Mouse (Mus musculus) limb, embryonic 11.5 days (tissue): ENCODE data around the gene Tmem117. TPM values are rescaled to one million over a fixed set of nuclear protein-coding genes. Genes with fewer than 3 reads are reported as not detected.

ENCODE experiments used
- ATAC-seq: fragments of 200-750 bp; cut with Nextera tagmentation; 2 replicates; pipeline ENCODE4 v1.8.0; 2017; ENCODE audit warnings: low read depth; ENCODE audit not compliant: insufficient number of reproducible peaks, low FRiP score, low TSS enrichment
- DNase-seq: peaks from one replicate; pipeline ENCODE4 v3.0.0-alpha.2; 2015; ENCODE audit warnings: low spot score
- H3K27ac ChIP-seq: fragments of 300-500 bp; sonication (generic); replicated peaks from 2 replicates; pipeline ENCODE4 v1.5.1; 2014; ENCODE audit warnings: low read depth, mild to moderate bottlenecking, low read length
- H3K27me3 ChIP-seq: fragments of 300-500 bp; sonication (generic); 2 replicates; pipeline ENCODE4 v1.6.1; 2014; ENCODE audit warnings: mild to moderate bottlenecking, low read length, mixed read lengths; ENCODE audit not compliant: control insufficient read depth, insufficient read depth
- H3K36me3 ChIP-seq: fragments of 300-500 bp; sonication (generic); 2 replicates; pipeline ENCODE4 v1.6.1; 2014; ENCODE audit warnings: mild to moderate bottlenecking, low read length, moderate library complexity, mixed read lengths; ENCODE audit not compliant: control insufficient read depth, insufficient read depth
- H3K4me1 ChIP-seq: fragments of 300-500 bp; sonication (generic); 2 replicates; pipeline ENCODE4 v1.6.1; 2014; ENCODE audit warnings: low read length, mixed read lengths; ENCODE audit not compliant: control insufficient read depth, insufficient read depth
- H3K4me2 ChIP-seq: fragments of 300-500 bp; sonication (generic); 2 replicates; pipeline ENCODE4 v1.6.1; 2014; ENCODE audit warnings: low read depth, mild to moderate bottlenecking, moderate library complexity; ENCODE audit not compliant: severe bottlenecking
- H3K4me3 ChIP-seq: fragments of 300-500 bp; sonication (generic); 2 replicates; pipeline ENCODE4 v1.5.1; 2014; ENCODE audit warnings: low read depth, low read length
- H3K9ac ChIP-seq: fragments of 300-500 bp; sonication (generic); 2 replicates; pipeline ENCODE4 v1.6.1; 2014; ENCODE audit warnings: mild to moderate bottlenecking, low read length
- H3K9me3 ChIP-seq: fragments of 300-500 bp; sonication (generic); 2 replicates; pipeline ENCODE4 v1.6.1; 2016; ENCODE audit warnings: low read length; ENCODE audit not compliant: control insufficient read depth
- WGBS: fragments of 180-500 bp; shearing (Covaris S2); extraction: QIAGEN DNeasy Blood & Tissue Kit; methylation state at CpG from one replicate; pipeline ENCODE4 v1.1.7; 2014; 5-methylcytosine and 5-hydroxymethylcytosine counted together
- polyA plus RNA-seq: library from polyadenylated mRNA; unstranded; fragments of >200 nt; fragmentation: Nextera tagmentation; extraction: Ambion mirVana; gene quantifications from 2 replicates; pipeline ENCODE4 v1.2.1, GENCODE M21; 2014

Gene Tmem117
- polyA plus RNA-seq, 1 experiment from 2014 or later, result 1.7 TPM

- Histone ChIP-seq H3K9me3 (no peaks in the 10 kb centered on the region), H3K27ac (no peak overlapping the region), H3K4me3 (no peak overlapping the region), H3K4me2 (no peak overlapping the region), H3K9ac (no peak overlapping the region), H3K36me3 (no peaks in the 10 kb centered on the region), H3K27me3 (no peaks in the 10 kb centered on the region), H3K4me1 (0 out of 2 replicates have a peak, but pooled peaks cover 3% of the 10 kb centered on the region)
- ATAC-seq (no peak), DNase-seq (no peak)
- 67% methylated on average over 6 of the region's 6 CpGs for WGBS
These were observed 420.2 kb downstream of the Tmem117 start for GRCm38 (mm10) chr15:95049171-95049729.

- Histone ChIP-seq H3K27ac (no peak overlapping the region), H3K27me3 (no peaks in the 10 kb centered on the region), H3K36me3 (no peaks in the 10 kb centered on the region), H3K9me3 (no peaks in the 10 kb centered on the region), H3K4me1 (no peaks in the 10 kb centered on the region), H3K4me2 (no peak overlapping the region), H3K4me3 (no peak overlapping the region), H3K9ac (no peak overlapping the region)
- no peak for DNase-seq
- no peak for ATAC-seq
- WGBS, result 55% methylated on average over 8 of the region's 8 CpGs
These were observed 426.1 kb downstream of the Tmem117 start for GRCm38 (mm10) chr15:95055081-95055650.

GRCm38 (mm10) chr15:95068023-95068422 is 439.0 kb downstream of the Tmem117 start:
- DNase-seq (no peak), ATAC-seq (no peak)
- H3K36me3 ChIP-seq, result no peaks in the 10 kb centered on the region
- H3K27me3 ChIP-seq, result no peaks in the 10 kb centered on the region
- no peak overlapping the region for H3K4me2 ChIP-seq
- H3K27ac ChIP-seq, result no peak overlapping the region
- H3K4me3 ChIP-seq, result no peak overlapping the region
- 88% methylated on average over 1 of the region's 1 CpGs for WGBS
- H3K4me1 ChIP-seq, result no peaks in the 10 kb centered on the region
- H3K9ac ChIP-seq, result no peak overlapping the region
- H3K9me3 ChIP-seq, result no peaks in the 10 kb centered on the region

GRCm38 (mm10) chr15:95068799-95069198 is 439.8 kb downstream of the Tmem117 start:
- Histone ChIP-seq H3K9me3 (no peaks in the 10 kb centered on the region), H3K4me1 (no peaks in the 10 kb centered on the region), H3K4me3 (no peak overlapping the region), H3K36me3 (no peaks in the 10 kb centered on the region), H3K27ac (no peak overlapping the region), H3K27me3 (no peaks in the 10 kb centered on the region), H3K4me2 (no peak overlapping the region), H3K9ac (no peak overlapping the region)
- DNase-seq (no peak), ATAC-seq (no peak)
- WGBS, result 81% methylated on average over 1 of the region's 1 CpGs

GRCm38 (mm10) chr15:95070881-95071280 is 441.8 kb downstream of the Tmem117 start:
- no peaks in the 10 kb centered on the region for H3K4me1 ChIP-seq
- no peak overlapping the region for H3K4me3 ChIP-seq
- ATAC-seq (no peak), DNase-seq (no peak)
- no peak overlapping the region for H3K27ac ChIP-seq
- no peak overlapping the region for H3K9ac ChIP-seq
- H3K36me3 ChIP-seq, result no peaks in the 10 kb centered on the region
- H3K27me3 ChIP-seq, result no peaks in the 10 kb centered on the region
- no peak overlapping the region for H3K4me2 ChIP-seq
- 92% methylated on average over 7 of the region's 7 CpGs for WGBS
- no peaks in the 10 kb centered on the region for H3K9me3 ChIP-seq

GRCm38 (mm10) chr15:95075356-95075755 is 446.3 kb downstream of the Tmem117 start:
- Histone ChIP-seq H3K4me2 (no peak overlapping the region), H3K36me3 (no peaks in the 10 kb centered on the region), H3K4me1 (no peaks in the 10 kb centered on the region), H3K27ac (no peak overlapping the region), H3K4me3 (no peak overlapping the region), H3K9ac (no peak overlapping the region), H3K9me3 (no peaks in the 10 kb centered on the region), H3K27me3 (no peaks in the 10 kb centered on the region)
- ATAC-seq, result no peak
- 94% methylated on average over 12 of the region's 12 CpGs for WGBS
- DNase-seq, result no peak

- Histone ChIP-seq H3K36me3 (no peaks in the 10 kb centered on the region), H3K4me3 (no peak overlapping the region), H3K27me3 (no peaks in the 10 kb centered on the region), H3K27ac (no peak overlapping the region), H3K9ac (no peak overlapping the region), H3K9me3 (no peaks in the 10 kb centered on the region), H3K4me2 (no peak overlapping the region), H3K4me1 (no peaks in the 10 kb centered on the region)
- ATAC-seq (no peak), DNase-seq (no peak)
- WGBS, result 92% methylated on average over 11 of the region's 11 CpGs
These were observed 452.6 kb downstream of the Tmem117 start for GRCm38 (mm10) chr15:95081654-95082053.

- Histone ChIP-seq H3K4me3 (no peak overlapping the region), H3K36me3 (no peaks in the 10 kb centered on the region), H3K27ac (no peak overlapping the region), H3K4me2 (no peak overlapping the region), H3K4me1 (no peaks in the 10 kb centered on the region), H3K27me3 (no peaks in the 10 kb centered on the region), H3K9me3 (no peaks in the 10 kb centered on the region), H3K9ac (no peak overlapping the region)
- 89% methylated on average over 7 of the region's 7 CpGs for WGBS
- DNase-seq (no peak), ATAC-seq (no peak)
These were observed 456.9 kb downstream of the Tmem117 start for GRCm38 (mm10) chr15:95085962-95086361.

GRCm38 (mm10) chr15:95100133-95100532 is 471.1 kb downstream of the Tmem117 start:
- H3K4me3 ChIP-seq, result no peak overlapping the region
- H3K4me1 ChIP-seq, result 0 out of 2 replicates have a peak, but pooled peaks cover 5% of the 10 kb centered on the region
- no peak overlapping the region for H3K4me2 ChIP-seq
- DNase-seq, result no peak
- H3K36me3 ChIP-seq, result no peaks in the 10 kb centered on the region
- ATAC-seq, result no peak
- no peaks in the 10 kb centered on the region for H3K9me3 ChIP-seq
- 87% methylated on average over 7 of the region's 7 CpGs for WGBS
- no peak overlapping the region for H3K27ac ChIP-seq
- no peak overlapping the region for H3K9ac ChIP-seq
- H3K27me3 ChIP-seq, result no peaks in the 10 kb centered on the region
